Mouse (Mus musculus) stomach, postnatal 0 days (tissue): ENCODE results near the gene Tnfrsf23. TPM values are rescaled to one million over a fixed set of nuclear protein-coding genes. Genes with fewer than 3 reads are reported as not detected.

ENCODE experiments used
- ATAC-seq: fragments of 200-750 bp; cut with Nextera tagmentation; 2 replicates; pipeline ENCODE4 v1.8.0; 2017; ENCODE audit not compliant: low FRiP score, low TSS enrichment
- DNase-seq: peaks from one replicate; pipeline ENCODE4 v3.0.0-alpha.2; 2016; ENCODE audit warnings: low spot score
- H3K27ac ChIP-seq: fragments of 300-500 bp; sonication (generic); replicated peaks from 2 replicates; pipeline ENCODE4 v1.5.1; 2014; ENCODE audit warnings: mild to moderate bottlenecking, control low read depth
- H3K27me3 ChIP-seq: fragments of 300-500 bp; sonication (generic); 2 replicates; pipeline ENCODE4 v1.6.1; 2014; ENCODE audit warnings: low read length; ENCODE audit not compliant: control insufficient read depth, insufficient read depth
- H3K36me3 ChIP-seq: fragments of 300-500 bp; sonication (generic); 2 replicates; pipeline ENCODE4 v1.6.1; 2014; ENCODE audit warnings: low read length, mixed read lengths; ENCODE audit not compliant: control insufficient read depth, insufficient read depth
- H3K4me1 ChIP-seq: fragments of 300-500 bp; sonication (generic); replicated peaks from 2 replicates; pipeline ENCODE4 v1.6.1; 2014; ENCODE audit warnings: antibody characterized with exemption; ENCODE audit not compliant: control insufficient read depth, insufficient read depth
- H3K4me2 ChIP-seq: fragments of 300-500 bp; sonication (generic); replicated peaks from 2 replicates; pipeline ENCODE4 v1.6.1; 2014; ENCODE audit warnings: low read depth, mild to moderate bottlenecking, control low read depth, moderate library complexity
- H3K4me3 ChIP-seq: fragments of 300-500 bp; sonication (generic); 2 replicates; pipeline ENCODE4 v1.5.1; 2014; ENCODE audit warnings: low read depth, low read length, control low read depth
- H3K9ac ChIP-seq: fragments of 300-500 bp; sonication (generic); 2 replicates; pipeline ENCODE4 v1.6.1; 2014; ENCODE audit warnings: mild to moderate bottlenecking, low read length, control low read depth, mixed read lengths
- H3K9me3 ChIP-seq: fragments of 300-500 bp; sonication (generic); 2 replicates; pipeline ENCODE4 v1.6.1; 2016; ENCODE audit warnings: low read length; ENCODE audit not compliant: control insufficient read depth
- CTCF ChIP-seq: IDR thresholded peaks from 2 replicates; pipeline ENCODE4 v1.5.1; 2016; ENCODE audit warnings: antibody characterized with exemption, low read depth, mild to moderate bottlenecking, moderate library complexity
- EP300 ChIP-seq: optimal IDR thresholded peaks from 2 replicates; pipeline ENCODE3; 2016; ENCODE audit warnings: antibody characterized with exemption
- WGBS: fragments of 180-500 bp; shearing (Covaris S2); extraction: QIAGEN DNeasy Blood & Tissue Kit; methylation state at CpG from one replicate; pipeline ENCODE4 v1.1.7; 2014; 5-methylcytosine and 5-hydroxymethylcytosine counted together
- polyA plus RNA-seq: library from polyadenylated mRNA; unstranded; fragments of >200 nt; fragmentation: Nextera tagmentation; extraction: Ambion mirVana; gene quantifications from 2 replicates; pipeline ENCODE4 v1.2.1, GENCODE M21; 2015

Tnfrsf23 gene
- polyA plus RNA-seq, 1 experiment from 2014 or later = 2.9 TPM

DNA sequence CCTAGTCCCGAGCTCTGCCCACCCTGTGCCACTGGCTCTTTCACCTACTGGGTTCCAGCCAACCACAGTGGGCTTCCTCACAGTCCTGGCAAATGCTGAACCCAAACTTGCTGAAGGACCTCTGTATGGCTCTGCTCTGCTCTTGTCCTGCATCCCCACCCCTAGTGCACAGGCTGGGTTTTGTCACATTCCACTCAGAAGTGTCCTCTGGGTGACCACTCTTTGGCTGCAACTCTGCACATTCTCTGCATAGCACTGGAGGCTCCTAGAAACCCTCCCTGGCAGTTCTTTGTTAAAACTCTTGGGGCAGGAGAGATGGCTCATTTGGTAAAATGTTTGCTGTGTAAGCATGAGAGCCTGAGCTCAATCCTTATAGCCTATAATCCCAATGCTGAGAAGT, 32.1 kb upstream of the Tnfrsf23 start:
- Histone ChIP-seq H3K4me2 (no peak overlapping the region), H3K27ac (no peak overlapping the region)

DNA sequence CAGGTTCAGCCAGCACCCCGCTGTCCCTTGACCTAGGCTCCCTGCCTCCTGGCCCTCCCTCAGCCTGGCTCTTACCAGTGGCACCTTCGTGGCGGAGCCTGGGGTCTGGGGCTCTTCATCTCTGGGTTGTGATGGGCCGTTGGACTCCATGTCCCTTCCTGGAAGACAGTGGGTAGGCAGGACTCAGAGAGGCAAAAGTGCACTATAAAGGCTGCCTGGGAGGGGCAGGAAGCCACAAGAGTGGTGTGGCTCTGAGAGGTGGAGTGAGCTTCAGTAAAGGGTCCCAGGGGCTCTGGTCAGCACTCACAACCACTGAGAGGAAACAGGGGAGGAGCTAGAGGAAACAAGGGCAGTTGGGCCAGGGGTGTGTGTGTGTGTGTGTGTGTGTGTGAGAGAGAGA, 27.7 kb upstream of the Tnfrsf23 start:
- no peak for DNase-seq
- ATAC-seq = no peak
- H3K27me3 ChIP-seq = no peaks in the 10 kb centered on the region
- no peak overlapping the region for H3K27ac ChIP-seq
- no peak overlapping the region for H3K4me2 ChIP-seq
- no peak for TF ChIP-seq CTCF
- no peak for TF ChIP-seq EP300
- H3K4me1 ChIP-seq = no peaks in the 10 kb centered on the region
- no peak overlapping the region for H3K4me3 ChIP-seq
- H3K36me3 ChIP-seq = peaks cover 24% of the 10 kb centered on the region
- no peaks in the 10 kb centered on the region for H3K9me3 ChIP-seq
- WGBS = 81% methylated on average over 4 of the region's 4 CpGs
- no peak overlapping the region for H3K9ac ChIP-seq

More for the DNA sequence above, 32.1 kb upstream of the Tnfrsf23 start:
- H3K4me3 ChIP-seq = no peak overlapping the region
- H3K9me3 ChIP-seq = no peaks in the 10 kb centered on the region
- 85% methylated on average over 1 of the region's 1 CpGs for WGBS
- no peaks in the 10 kb centered on the region for H3K27me3 ChIP-seq
- peak; percentile 27 for ATAC-seq
- TF ChIP-seq CTCF = no peak
- TF ChIP-seq EP300 = no peak
- H3K9ac ChIP-seq = no peak overlapping the region
- peaks cover 7% of the 10 kb centered on the region for H3K36me3 ChIP-seq
- DNase-seq = no peak
- H3K4me1 ChIP-seq = no peaks in the 10 kb centered on the region

DNA sequence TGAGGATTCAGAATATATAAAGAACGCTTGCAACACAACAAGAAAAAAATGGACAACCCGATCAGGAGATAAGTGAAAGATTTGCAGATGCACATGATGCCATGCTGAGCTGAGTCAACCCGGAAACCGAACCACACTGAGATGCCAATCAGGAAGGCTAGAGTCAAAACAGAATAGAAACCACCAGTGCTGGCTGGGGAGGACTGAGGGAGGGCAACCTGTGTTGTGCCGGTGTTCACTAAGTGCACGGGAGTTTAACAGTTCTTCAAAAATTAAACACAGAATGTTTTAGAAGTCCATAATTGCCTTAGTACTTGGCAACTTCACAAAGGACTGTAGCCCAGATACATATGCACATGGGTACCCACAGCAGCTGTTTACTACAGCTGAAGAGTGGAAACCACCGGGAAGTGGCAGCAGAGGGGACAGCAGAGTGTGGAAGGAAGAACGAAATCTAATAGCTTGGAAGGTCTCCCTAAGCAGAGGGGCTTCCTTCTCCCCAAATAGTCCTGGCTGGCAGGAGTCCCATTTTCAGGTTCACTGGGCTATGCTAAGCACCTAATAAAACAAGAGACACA, 27.2 kb upstream of the Tnfrsf23 start:
- no peak for DNase-seq
- H3K4me1 ChIP-seq = no peaks in the 10 kb centered on the region
- H3K4me2 ChIP-seq = no peak overlapping the region
- H3K27me3 ChIP-seq = no peaks in the 10 kb centered on the region
- ATAC-seq = no peak
- H3K4me3 ChIP-seq = no peak overlapping the region
- no peak for TF ChIP-seq EP300
- no peak for TF ChIP-seq CTCF
- H3K36me3 ChIP-seq = peaks cover 24% of the 10 kb centered on the region
- no peaks in the 10 kb centered on the region for H3K9me3 ChIP-seq
- H3K27ac ChIP-seq = no peak overlapping the region
- H3K9ac ChIP-seq = no peak overlapping the region
- 68% methylated on average over 8 of the region's 8 CpGs for WGBS

GRCm38 (mm10) chr7:143712023-143712422, 26.4 kb upstream of the Tnfrsf23 start:
- WGBS = 42% methylated on average over 4 of the region's 4 CpGs
- Histone ChIP-seq H3K9me3 (no peaks in the 10 kb centered on the region), H3K27ac (no peak overlapping the region), H3K36me3 (peaks cover 26% of the 10 kb centered on the region), H3K4me2 (no peak overlapping the region), H3K4me1 (no peaks in the 10 kb centered on the region), H3K4me3 (no peak overlapping the region), H3K27me3 (no peaks in the 10 kb centered on the region), H3K9ac (no peak overlapping the region)
- no peak for ATAC-seq
- TF ChIP-seq EP300 (no peak), CTCF (no peak)
- no peak for DNase-seq

DNA sequence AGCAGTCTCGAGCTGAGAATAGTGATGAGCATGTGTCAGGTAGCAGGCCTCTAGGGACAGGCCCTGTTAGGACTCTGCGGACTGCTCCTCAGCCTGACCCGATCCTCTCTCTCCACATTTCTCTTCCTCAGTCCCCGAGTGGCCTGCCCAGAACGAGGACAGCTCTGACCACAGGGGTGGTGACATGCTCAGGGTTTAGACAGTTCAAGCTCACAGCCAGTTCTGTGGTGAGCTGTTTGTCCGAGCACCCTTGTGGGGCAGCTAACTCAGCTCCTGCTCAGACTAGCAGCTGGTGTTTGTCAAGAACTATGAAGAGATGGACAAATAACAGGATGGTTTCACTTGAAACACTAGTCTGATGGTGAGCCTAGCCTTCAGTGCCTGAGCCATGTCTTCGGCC, 25.7 kb upstream of the Tnfrsf23 start:
- TF ChIP-seq EP300 (no peak), CTCF (no peak)
- H3K4me3 ChIP-seq = no peak overlapping the region
- H3K9ac ChIP-seq = no peak overlapping the region
- H3K9me3 ChIP-seq = no peaks in the 10 kb centered on the region
- peaks cover 26% of the 10 kb centered on the region for H3K36me3 ChIP-seq
- H3K27ac ChIP-seq = no peak overlapping the region
- no peaks in the 10 kb centered on the region for H3K27me3 ChIP-seq
- no peaks in the 10 kb centered on the region for H3K4me1 ChIP-seq
- 71% methylated on average over 7 of the region's 7 CpGs for WGBS
- ATAC-seq = no peak
- H3K4me2 ChIP-seq = no peak overlapping the region
- DNase-seq = no peak

- Histone ChIP-seq H3K27ac (no peak overlapping the region), H3K27me3 (no peaks in the 10 kb centered on the region), H3K4me2 (no peak overlapping the region), H3K9ac (no peak overlapping the region), H3K4me3 (no peak overlapping the region), H3K9me3 (no peaks in the 10 kb centered on the region), H3K4me1 (no peaks in the 10 kb centered on the region), H3K36me3 (peaks cover 24% of the 10 kb centered on the region)
- no peak for TF ChIP-seq EP300
- TF ChIP-seq CTCF = no peak
- DNase-seq (no peak), ATAC-seq (no peak)
- 83% methylated on average over 7 of the region's 7 CpGs for WGBS
Measured at GRCm38 (mm10) chr7:143709395-143709794, 23.7 kb upstream of the Tnfrsf23 start.
